Mouse (Mus musculus) induced T-regulatory cell, adult 2 months (primary cell): ENCODE data around the gene Tbccd1.

Experiments
- DNase-seq: peaks from one replicate; pipeline ENCODE4 v3.0.0-alpha.2; 2012; ENCODE audit warnings: low read depth

The Tbccd1 gene

DNA sequence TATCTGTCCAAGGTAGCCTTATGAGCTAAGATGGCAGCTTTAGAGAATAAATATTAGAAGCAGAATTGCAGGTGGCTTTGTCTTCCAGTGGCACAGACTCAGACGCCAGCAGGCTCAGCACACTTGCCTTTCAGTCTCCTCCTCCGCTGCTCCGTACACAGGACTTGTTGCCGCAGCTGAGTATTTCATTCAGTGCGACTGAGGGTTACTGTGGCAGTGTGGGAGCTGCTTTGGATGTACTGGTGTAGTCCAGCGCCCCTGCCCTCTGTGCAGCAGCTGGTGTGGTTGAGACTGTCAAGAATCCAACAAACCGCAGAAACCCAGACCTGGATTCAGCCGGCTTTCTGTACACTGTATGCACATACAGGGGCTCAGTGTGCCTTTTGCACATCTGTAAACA is 14.9 kb upstream of the Tbccd1 start:
- DNase-seq: no peak

DNA sequence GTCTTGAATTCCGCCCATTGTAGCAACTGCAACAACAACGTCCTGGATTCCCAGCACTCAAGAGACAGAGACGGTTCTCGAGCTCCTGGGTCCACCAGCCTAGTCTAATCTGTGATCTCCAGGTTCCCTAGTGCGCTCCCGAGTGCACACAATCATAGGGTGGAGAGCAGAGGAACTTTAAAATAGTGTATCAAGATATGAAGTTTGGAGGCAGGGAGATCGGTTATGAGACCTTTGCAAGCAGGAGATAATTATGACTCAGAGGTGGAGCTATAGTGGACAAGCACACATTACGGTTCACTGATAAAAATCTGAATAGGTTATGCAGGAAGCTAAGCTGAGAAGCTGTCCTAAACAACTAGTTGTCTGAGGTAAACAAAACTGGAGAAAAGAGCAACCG is 696 bp downstream of the Tbccd1 start:
- DNase-seq: no peak

DNA sequence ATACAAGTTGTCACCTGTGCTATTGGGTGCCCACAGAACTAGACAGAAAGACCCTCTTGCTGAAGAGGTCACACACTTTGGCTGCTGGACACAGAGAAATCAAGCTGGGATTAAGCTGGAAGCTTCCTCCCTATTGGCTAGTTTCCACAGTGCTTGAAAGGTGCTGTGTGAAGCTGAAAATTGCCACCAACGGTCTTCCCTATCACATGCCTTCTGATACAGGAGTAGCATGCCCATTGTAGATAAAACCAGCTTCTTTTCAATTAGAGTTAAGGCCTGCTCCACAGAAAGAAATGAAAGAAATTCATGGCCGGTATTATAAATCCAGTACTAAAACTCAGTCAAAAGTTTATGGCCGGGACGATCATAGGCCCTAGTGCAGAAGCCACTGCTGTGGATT is 4.8 kb downstream of the Tbccd1 start:
- no peak for DNase-seq

DNA sequence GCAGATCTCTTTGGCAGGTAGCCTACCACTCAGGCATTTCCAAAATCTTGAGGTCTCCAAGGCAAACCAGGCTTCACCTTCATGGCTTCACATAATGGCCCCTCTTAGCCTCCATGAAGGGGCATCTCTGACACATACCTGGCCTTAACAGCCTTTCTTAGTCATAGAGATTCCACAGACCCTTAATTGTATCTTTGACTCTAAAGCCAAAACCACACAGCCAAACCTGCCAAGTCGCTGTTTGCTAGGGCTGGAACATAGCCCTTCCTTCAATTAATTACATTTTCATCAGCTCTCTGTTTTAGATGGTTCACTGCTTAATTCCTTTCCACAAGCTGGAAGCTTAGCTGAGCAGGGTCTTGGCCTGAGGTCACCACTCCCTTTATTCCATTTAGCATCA is 9.1 kb downstream of the Tbccd1 start:
- no peak for DNase-seq

DNA sequence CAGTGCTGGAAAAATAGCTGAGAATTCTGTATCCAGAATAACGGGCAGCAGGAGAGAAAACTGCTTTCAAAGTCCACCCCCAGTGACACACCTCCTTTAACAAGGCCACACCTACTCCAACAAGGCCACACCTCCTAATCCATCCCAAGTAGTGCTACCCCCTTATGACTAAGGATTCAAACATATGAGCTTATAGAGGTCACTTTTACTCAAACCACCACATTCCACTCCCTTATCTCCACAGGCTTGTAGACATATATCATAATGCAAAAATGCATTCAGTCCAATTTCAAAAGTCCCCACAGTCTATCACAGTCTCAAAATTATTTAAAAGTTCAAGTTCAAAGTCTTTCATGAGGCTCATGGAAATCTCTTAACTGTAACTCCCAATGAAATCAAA is 9.8 kb downstream of the Tbccd1 start:
- no peak for DNase-seq

DNA sequence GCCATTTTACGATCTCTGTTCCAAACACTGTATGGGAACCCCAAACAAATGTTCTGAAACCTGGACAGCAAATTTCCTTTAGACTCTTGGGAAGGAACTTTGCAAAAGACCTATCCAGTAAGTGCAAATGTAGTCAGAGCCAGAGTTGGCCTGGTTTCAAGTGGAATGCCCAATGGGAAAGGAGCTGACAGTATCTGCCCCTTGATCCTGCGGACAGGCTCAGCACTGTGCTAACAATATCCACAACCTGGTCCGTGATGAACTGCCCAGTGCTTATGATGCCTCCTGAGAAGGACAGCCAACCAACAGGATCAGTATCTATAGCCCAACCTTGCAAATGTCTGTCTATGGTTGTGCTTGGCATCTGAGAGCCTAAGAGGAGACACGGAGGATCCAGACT is 12.0 kb downstream of the Tbccd1 start:
- DNase-seq: no peak

DNA sequence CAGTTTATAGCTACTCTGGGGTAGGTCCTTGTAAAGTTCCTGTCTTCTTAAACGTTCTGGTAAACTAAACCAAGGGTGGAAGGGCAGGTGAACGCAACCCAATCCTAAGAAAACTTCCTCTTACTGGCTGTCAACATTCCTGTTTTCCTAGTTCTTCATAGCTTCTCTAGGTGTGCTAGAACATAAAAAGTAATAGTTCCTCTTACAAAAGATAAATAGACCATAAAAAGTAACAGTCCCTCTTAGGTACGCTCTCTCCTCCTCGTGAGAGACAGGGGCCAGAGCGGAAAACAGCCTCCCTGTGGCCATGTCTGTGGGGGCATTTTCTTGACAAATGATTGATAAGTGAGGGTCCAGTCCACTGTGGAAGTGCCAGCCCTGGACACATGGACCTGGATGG is 12.6 kb downstream of the Tbccd1 start:
- DNase-seq: no peak

DNA sequence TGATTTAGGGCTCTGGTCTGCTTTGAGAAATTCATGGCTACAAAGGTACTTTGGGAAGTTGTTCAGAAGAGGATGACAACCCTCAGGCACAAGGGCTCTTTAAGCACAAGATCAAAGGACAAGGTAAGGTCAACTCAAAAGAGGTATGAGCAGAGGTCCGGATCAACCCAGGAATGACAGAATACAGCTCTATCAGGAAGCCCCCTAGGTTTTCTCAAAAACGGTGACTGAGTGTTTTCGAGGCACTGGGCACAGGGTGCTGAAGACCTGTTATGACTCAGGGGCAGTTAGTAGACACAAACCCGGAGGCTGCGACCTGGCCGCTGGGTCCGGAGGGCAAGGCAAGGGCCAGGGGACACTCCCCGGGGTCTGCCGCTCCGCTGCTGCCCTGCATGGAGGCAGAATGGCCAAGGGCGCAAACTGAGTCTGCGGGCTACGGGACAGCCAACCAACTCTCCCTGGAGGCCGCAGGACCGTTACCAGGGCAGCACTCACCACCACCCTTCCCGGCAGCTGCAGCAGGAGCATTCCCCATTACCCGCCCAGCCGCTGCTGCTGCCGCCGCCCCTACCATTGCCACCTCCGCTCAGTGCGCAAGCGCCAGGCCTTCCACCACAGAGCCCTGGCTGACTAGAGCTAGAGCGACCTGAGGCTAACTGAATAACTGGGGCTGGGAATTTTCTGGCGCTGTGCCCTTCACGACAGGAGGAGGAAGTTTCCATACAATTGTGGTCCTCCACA is 13.2 kb downstream of the Tbccd1 start:
- DNase-seq: no peak

DNA sequence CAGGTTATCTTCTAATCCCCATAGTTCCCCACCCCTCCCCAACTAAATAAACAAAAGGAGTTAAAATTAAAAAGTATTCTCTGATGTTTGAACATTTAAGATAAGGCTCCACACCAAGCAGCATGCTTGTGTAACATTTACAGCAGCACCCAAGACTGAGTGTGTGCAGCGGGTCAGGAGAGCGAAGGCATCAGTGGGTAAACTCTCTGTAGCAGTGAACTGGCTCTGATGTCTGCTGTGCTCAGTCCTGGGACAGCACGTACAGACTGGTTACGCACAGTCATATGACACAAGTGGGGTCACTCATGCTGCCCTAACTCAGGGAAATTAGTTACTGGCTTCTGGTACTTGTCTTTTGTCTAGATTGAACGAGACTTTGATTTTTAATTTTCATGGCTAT is 14.6 kb downstream of the Tbccd1 start:
- no peak for DNase-seq

DNA sequence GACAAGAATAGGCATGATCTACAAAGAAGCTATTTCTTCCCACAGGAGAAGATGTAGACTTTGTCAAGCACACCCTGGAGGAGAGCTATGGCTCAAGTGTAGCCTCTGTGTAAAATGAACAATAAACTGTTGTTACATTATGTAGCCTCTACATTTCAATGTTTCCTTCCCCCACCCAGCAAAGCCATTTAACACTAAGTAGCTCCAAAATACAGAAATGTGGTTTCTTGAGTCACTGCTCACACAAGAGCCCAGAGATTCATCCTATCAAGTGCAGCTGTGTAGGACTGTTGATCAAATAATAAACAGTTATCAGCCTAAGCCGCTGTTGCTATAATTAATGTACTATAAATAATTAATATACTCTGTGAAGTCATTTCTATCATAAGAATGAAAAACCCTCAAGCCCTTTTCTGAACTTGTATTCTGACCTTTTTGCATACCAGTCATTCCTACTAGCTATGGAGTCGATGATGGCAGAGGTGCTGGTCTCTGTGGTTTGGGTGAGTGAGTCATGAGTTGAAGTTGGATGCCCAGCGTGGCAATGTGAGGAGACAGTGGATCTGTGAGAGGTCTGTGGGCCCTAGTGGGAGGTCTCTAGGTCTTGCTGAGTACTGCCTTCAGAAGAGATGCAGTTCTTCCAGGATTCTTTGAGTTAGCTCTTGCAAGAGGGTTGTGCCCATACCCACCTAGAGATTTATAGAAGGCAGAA is 18.2 kb downstream of the Tbccd1 start:
- no peak for DNase-seq

DNA sequence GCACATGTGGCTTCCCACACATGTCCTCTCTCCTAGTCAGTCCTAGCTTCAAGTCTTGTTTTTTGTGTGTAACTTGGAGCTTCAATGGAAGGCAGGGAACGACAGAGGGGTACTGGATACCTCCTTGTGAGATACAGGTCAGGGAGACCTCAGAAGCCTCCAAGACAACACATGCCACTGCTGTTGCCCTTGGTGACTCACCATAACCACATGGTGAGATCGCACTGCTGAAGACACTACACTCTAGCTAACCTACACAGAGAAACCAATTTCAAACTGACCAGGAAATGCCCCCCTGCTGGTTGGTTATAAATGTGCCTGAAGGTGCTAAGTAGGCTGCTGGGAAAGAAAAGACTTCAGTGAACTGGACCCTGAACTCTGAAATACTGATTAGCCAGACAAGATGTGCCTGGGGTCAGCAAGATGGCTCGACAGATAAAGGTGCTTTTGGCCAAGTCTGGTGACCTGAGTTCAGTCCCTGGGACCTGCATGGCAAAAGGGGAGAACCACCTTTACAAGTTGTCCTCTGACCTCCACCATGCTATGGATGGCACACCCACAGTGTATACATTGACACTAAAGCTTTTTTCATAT is 24.4 kb downstream of the Tbccd1 start:
- DNase-seq: no peak

DNA sequence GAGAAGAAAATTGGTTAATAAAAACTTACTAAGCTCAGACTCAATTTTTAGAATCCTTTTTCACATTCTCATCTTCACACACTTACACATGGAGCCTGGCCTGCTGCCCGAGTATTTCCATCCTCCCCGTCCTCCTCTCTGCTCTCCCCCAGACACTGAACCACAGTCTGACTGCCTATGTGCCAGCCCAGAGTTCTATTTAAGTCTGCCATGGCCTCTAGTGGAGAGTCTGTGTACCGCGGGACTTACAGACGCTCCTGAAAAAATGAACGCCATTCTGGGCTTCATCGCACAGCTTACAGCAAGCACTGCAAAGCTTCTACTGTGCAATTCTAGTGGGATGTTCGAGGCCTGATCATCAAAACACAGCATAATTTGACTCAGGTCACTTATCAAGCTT is 36.7 kb downstream of the Tbccd1 start:
- DNase-seq: no peak

DNA sequence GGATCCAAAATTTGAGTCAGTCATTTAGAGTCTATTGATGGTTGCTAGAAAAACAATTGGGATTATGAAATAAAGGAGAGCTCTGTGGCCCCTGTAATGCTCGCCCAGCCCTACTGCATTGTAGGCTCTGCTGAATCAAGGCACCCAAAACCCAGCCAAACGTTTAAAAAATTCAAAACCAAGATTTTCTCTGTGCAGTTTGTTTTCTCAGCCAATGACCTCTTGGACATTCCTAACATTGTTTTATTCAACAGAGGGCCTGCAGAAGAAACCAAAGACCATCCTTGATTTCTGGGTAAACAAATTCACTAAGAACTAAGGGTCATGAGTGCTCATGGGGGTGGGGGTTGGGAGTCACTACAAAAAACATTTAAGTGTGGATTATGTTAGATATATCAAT is 46.0 kb downstream of the Tbccd1 start, which contains the start of gene Crygs:
Gene Crygs (minus strand): TSS at position 101 of the 400 bp plus-strand sequence.
- no peak for DNase-seq

DNA sequence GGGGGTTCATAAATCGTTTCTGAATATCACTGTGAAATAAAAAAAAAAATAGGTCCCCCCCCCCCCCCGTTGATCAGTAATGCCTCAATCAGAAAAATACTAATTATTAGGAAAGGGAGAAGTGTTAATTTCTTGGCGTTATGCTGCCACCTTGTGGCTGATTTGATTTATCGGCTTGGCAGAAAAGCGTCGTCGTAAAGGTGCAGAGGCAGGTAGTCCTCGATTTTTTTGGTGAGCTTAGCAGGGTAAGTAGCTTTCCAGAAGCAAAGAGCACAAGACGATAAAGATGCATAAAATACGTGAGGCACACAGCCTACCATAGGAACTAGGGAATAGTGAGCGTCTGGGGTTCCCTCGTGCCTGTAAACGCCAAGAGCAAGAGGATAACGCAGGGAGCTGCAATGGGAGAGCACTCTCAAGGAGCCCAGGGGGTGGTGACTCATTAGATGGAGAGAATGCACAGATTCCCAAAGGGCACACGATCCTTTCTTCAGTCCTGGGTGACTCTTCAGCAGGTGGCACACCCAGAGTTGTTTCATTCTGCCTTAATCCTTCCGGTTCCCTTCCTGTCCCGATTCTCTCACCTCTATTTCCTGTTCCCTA is 49.9 kb downstream of the Tbccd1 start:
- DNase-seq: peak; percentile 75

DNA sequence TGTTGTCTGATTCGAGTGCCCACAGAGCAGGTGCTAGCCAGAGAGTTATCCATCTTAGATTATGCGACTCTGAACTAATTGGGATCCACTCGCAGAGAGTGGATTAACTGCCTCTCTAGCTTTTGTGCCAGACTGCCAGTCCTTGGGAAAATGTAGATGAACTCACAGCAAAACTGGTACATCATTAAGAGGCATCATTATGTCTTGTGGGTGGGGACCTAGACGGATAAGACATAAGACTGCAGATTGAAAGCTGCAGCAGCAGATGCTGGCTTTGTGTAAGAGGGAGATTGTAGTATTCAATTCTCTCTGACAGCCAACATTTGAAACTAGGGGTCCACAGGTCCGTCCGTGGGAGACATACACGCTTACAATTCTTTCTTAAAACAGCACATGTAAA is 54.7 kb downstream of the Tbccd1 start:
- DNase-seq: no peak

DNA sequence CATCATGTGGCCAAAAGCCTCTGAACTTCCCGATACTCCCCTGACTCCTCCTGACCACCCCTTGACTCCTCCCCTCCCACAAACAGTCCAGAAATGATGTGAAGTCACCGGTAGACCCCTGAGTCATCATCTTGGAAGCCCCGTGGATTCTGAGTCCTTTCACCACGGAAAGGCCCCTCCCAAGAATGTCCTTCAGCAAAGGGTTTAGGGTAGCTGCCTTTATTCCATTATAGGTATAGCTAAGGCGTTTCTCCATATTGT is 56.7 kb downstream of the Tbccd1 start:
- no peak for DNase-seq

DNA sequence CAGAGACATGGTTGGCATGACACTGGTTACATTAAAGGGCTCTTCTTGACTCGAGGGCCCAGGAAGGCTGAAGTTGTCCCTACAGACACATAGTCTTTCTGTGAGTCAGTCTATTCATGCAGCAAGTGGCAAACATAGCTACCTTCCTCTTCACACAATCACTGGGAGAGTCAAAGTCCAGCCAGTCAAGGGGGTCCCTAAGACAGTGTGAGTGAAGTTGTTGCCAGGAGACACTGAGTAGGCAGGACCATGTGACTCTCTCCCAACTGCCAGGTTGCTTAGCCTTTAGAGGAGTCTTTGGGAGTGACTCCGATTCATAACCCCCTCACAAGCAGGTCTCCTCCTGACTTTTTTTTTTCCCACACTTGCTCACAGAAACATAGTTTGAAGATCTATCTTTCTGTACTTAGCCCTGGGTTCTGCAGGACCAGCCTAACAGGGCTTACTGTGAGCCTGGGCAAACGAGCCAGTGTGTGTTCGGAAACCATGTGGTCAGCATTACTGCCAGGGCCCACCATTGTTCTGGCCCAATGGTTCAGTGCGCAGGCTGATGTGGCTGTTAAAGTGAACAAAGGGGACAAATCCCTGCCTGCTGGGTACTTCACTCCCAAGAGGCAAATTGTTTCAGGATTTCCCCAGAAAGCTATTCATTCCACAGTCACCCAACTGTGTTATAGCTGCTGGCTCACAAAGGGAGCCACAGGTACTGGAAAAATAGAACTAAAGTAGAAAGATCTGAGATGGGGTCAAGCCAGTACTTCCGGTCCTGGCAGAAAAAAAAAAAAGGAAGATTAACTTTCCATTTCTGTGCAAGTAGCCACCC is 57.2 kb downstream of the Tbccd1 start:
- DNase-seq: no peak

DNA sequence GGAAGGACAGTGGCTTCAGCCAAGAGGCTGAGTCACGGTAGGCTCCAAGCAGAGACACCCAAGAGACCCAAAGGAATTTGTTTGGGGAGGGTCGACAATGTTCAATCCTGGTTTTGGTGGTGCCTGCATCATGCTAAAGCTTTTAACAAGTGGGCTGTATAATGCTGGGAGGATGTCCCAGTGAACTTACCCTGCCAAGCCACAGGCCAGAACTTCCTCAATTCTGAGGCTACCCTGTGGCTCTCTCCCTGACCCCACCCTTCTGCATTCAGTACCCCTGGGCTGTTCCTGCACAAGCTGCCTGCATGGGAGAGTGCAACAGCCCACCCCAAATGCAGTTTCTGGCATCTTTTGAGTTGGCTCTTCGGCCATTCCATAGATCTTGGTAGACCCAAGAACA is 58.9 kb downstream of the Tbccd1 start:
- DNase-seq: no peak

DNA sequence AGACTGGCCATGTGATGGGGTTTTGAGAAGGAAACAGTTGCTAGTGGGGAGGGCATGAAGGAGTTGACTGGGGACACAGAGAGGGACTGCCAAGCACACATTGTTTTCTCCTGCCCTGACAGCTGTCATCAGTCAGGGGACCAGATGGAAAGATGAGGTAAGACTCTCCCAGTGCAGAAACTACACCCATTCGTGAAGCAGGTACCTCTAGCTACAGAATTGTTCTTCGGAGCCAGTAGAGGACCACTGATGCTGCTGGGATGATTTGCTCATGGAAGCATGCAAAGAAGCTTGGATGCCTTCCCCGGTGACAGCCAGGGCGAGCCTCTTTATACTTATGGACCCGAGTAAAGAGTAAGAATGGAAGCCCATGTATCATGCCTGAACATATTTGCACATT is 59.9 kb downstream of the Tbccd1 start:
- no peak for DNase-seq

DNA sequence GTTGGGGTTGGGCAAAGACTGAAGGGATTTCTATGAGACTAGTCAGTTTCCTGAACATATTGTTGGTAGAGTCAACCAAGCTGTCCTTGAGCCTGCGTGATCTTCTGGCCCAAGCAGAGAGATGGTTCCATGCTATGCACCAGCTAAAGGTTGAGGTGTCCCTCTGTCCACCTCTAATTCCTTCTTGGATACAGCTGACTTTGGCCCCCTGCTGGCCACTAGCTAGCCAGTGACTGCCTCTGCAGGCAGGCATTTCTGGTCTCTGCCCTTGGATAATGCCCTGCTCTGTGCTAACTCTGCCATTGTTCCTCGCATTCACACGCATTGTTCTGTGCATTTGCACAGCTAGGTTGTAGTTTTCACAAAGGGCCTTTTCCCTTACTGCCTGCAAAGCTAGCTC is 62.0 kb downstream of the Tbccd1 start:
- DNase-seq: no peak

DNA sequence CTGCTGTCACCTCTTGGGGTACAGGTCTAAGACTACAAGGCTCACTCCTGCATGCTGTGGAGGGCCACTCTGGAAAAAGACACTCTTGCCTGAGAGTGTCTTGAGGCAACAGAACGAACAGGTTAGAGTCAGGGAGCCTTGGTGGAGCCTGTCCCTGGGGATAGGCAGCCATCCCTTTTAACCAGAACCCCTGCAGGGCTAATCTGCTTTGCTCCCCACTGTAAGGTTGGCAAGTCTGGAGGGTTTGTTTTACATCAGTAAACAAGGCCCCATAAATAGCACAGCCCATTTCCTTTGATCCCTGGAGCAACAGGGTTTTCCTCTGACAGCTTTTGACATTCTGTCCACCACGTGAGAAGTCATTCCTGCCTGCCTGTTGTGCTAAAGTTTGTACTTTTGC is 66.2 kb downstream of the Tbccd1 start:
- DNase-seq: no peak

DNA sequence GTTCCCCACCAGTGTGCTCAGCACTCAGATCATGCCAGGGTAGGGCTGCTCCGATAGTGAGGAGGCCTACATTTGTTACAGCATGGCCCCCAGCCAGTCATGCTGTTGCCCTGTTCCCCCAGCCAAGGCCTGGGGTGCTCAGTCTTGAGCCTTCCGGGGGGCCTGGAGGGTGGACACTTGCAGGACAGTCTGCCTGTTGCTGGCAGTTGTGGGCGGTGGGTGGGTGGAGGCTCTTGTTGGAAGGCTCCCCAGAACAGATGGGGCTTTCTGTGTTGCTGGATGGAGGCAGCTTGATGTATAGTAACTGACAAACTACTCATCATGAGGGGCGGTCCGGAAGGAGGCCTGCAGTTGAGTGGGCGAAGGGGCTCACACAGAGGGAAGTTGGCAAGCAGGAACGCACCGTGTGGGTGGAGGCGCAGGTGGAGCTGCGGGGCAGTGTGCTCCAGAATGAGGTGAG is 67.5 kb downstream of the Tbccd1 start:
- peak; percentile 6 for DNase-seq
